Mouse (Mus musculus) embryonic fibroblast, embryonic 13.5 days (primary cell): ENCODE results near the gene Coro7.

Experiments used
- CTCF ChIP-seq: IDR thresholded peaks from 2 replicates; pipeline ENCODE4 v1.5.1; 2011; ENCODE audit warnings: mild to moderate bottlenecking, control low read depth, low read length, moderate library complexity, borderline replicate concordance; ENCODE audit not compliant: insufficient read depth
- POLR2A ChIP-seq: IDR thresholded peaks from 2 replicates; pipeline ENCODE4 v1.6.1; 2011; ENCODE audit warnings: low read depth, mild to moderate bottlenecking, control low read depth, low read length, moderate library complexity

DNA sequence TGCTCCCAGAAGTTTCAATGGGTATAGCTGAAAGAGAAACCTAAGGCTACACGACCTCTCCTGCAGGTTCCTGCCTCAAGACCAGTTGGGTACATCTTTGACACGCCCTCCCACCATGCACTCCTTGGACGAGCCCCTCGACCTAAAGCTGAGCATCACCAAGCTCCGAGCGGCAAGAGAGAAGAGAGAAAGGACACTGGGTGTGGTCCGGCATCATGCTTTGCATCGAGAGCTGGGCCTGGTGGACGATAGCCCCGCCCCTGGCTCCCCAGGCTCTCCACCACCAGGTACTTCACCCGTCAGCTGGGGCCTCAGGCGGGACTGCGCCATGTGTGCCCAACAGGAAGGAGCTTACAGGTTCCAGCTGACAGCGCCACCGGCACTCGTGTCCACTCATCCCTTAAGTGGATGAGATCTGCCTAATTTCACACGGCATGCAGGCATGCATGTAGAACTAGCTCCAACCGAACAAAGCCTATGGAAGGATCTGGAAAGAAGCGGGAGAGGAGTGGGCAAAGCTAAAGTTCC is 71.0 kb downstream of the Coro7 start:
- TF ChIP-seq CTCF (no peak), POLR2A (no peak)
